Mouse (Mus musculus) embryonic facial prominence, embryonic 12.5 days (tissue): Measurements from ENCODE around the gene Pank1. TPM values are rescaled to one million over a fixed set of nuclear protein-coding genes. Genes with fewer than 3 reads are reported as not detected.

Source experiments
- ATAC-seq: fragments of 200-750 bp; cut with Nextera tagmentation; 2 replicates; pipeline ENCODE4 v1.8.0; 2017; ENCODE audit not compliant: insufficient number of reproducible peaks, insufficient read depth, low FRiP score, low TSS enrichment
- H3K27ac ChIP-seq: fragments of 300-500 bp; sonication (generic); 2 replicates; pipeline ENCODE4 v1.5.1; 2016; ENCODE audit warnings: mild to moderate bottlenecking
- H3K27me3 ChIP-seq: fragments of 300-500 bp; sonication (generic); 2 replicates; pipeline ENCODE4 v1.6.1; 2016; ENCODE audit warnings: mild to moderate bottlenecking, moderate library complexity
- H3K36me3 ChIP-seq: fragments of 300-500 bp; sonication (generic); 2 replicates; pipeline ENCODE4 v1.6.1; 2016; ENCODE audit warnings: mild to moderate bottlenecking
- H3K4me1 ChIP-seq: fragments of 300-500 bp; sonication (generic); 2 replicates; pipeline ENCODE4 v1.6.1; 2016
- H3K4me2 ChIP-seq: fragments of 300-500 bp; sonication (generic); replicated peaks from 2 replicates; pipeline ENCODE4 v1.6.1; 2016; ENCODE audit warnings: mild to moderate bottlenecking, moderate library complexity
- H3K4me3 ChIP-seq: fragments of 300-500 bp; sonication (generic); 2 replicates; pipeline ENCODE4 v1.5.1; 2016; ENCODE audit warnings: mild to moderate bottlenecking
- H3K9ac ChIP-seq: fragments of 300-500 bp; sonication (generic); 2 replicates; pipeline ENCODE4 v1.6.1; 2016; ENCODE audit warnings: mild to moderate bottlenecking, moderate library complexity
- H3K9me3 ChIP-seq: fragments of 300-500 bp; sonication (generic); 2 replicates; pipeline ENCODE4 v1.6.1; 2016; ENCODE audit warnings: mild to moderate bottlenecking, moderate library complexity
- WGBS: fragments of 180-500 bp; shearing (Covaris S2); methylation state at CpG from one replicate; pipeline ENCODE4 v1.1.7; 2016; 5-methylcytosine and 5-hydroxymethylcytosine counted together
- polyA plus RNA-seq: library from polyadenylated mRNA; unstranded; fragments of >200 nt; fragmentation: Nextera tagmentation; extraction: Ambion mirVana; gene quantifications from 2 replicates; pipeline ENCODE4 v1.2.1, GENCODE M21; 2016

Gene Pank1
- polyA plus RNA-seq, 1 experiment from 2014 or later: 9.6 TPM

DNA sequence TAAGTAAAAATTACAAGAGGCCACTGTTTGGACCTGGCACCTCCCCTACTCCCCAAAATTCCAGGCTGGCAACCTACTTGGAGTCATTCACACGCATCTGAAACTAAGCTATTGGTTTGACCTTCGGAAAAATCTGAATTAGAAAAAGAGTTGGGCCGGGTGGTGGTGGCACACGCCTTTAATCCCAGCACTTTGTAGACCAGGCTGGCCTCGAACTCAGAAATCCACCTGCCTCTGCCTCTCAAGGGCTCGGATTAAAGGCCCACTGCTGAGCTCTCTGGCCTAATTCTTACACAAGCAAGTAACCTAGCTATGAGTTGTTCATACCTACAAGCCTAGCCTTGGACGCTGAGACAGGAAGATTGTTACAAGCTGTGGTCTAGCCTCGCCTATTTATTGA, 33.9 kb downstream of the Pank1 start:
- H3K9me3 ChIP-seq: no peaks in the 10 kb centered on the region
- H3K4me1 ChIP-seq: peaks cover 6% of the 10 kb centered on the region; the same call in 1 of the 2 replicates
- WGBS: 92% methylated on average over 8 of the region's 8 CpGs
- ATAC-seq: no peak
- H3K9ac ChIP-seq: no peak overlapping the region
- no peak overlapping the region for H3K27ac ChIP-seq
- H3K4me2 ChIP-seq: no peak overlapping the region
- H3K36me3 ChIP-seq: no peaks in the 10 kb centered on the region
- no peak overlapping the region for H3K4me3 ChIP-seq
- no peaks in the 10 kb centered on the region for H3K27me3 ChIP-seq

DNA sequence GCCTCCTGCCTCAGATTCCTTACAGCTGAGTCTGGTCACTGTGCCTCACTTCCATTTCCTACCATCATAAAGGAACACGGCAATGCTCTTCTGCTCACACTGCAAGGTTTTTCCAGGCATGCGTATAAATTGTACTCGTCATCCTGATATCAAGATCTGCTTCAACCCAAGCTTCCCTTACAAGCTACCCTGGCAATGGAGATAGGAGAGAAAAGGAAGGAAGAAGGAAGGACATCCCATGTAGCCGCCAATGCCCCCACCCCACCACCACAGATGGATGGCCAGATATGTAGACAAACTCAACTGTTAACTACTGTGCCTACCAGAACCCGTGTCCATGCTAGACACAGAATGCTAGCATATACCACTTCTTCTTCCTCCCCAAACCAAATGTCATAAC, 34.5 kb downstream of the Pank1 start:
- H3K9me3 ChIP-seq: no peaks in the 10 kb centered on the region
- H3K36me3 ChIP-seq: no peaks in the 10 kb centered on the region
- 92% methylated on average over 5 of the region's 5 CpGs for WGBS
- no peak overlapping the region for H3K4me2 ChIP-seq
- peaks cover 6% of the 10 kb centered on the region; the same call in 1 of the 2 replicates for H3K4me1 ChIP-seq
- no peaks in the 10 kb centered on the region for H3K27me3 ChIP-seq
- no peak overlapping the region for H3K27ac ChIP-seq
- no peak overlapping the region for H3K4me3 ChIP-seq
- ATAC-seq: no peak
- no peak overlapping the region for H3K9ac ChIP-seq

GRCm38 (mm10) chr19:34844047-34844446, 35.2 kb downstream of the Pank1 start:
- WGBS: 90% methylated on average over 9 of the region's 9 CpGs
- H3K27ac ChIP-seq: no peak overlapping the region
- H3K27me3 ChIP-seq: no peaks in the 10 kb centered on the region
- peaks cover 6% of the 10 kb centered on the region; the same call in 1 of the 2 replicates for H3K4me1 ChIP-seq
- no peak overlapping the region for H3K4me2 ChIP-seq
- no peak overlapping the region for H3K4me3 ChIP-seq
- ATAC-seq: no peak
- H3K9ac ChIP-seq: no peak overlapping the region
- peaks cover 3% of the 10 kb centered on the region for H3K36me3 ChIP-seq
- H3K9me3 ChIP-seq: no peaks in the 10 kb centered on the region

- Histone ChIP-seq H3K4me1 (peaks cover 6% of the 10 kb centered on the region; the same call in 1 of the 2 replicates), H3K4me3 (no peak overlapping the region), H3K4me2 (no peak overlapping the region), H3K36me3 (peaks cover 8% of the 10 kb centered on the region), H3K9me3 (no peaks in the 10 kb centered on the region), H3K27ac (no peak overlapping the region), H3K27me3 (no peaks in the 10 kb centered on the region), H3K9ac (no peak overlapping the region)
- 38% methylated on average over 9 of the region's 9 CpGs for whole genome bisulfite sequencing
- ATAC-seq: no peak
Measured at GRCm38 (mm10) chr19:34841719-34842506, 37.3 kb downstream of the Pank1 start.

GRCm38 (mm10) chr19:34838624-34839023, 40.6 kb downstream of the Pank1 start:
- Histone ChIP-seq H3K4me2 (no peak overlapping the region), H3K9me3 (no peaks in the 10 kb centered on the region), H3K27me3 (no peaks in the 10 kb centered on the region), H3K9ac (no peak overlapping the region), H3K27ac (no peak overlapping the region), H3K36me3 (peaks cover 8% of the 10 kb centered on the region), H3K4me1 (peaks cover 6% of the 10 kb centered on the region; the same call in 1 of the 2 replicates), H3K4me3 (no peak overlapping the region)
- no peak for ATAC-seq
- WGBS: 93% methylated on average over 9 of the region's 9 CpGs

DNA sequence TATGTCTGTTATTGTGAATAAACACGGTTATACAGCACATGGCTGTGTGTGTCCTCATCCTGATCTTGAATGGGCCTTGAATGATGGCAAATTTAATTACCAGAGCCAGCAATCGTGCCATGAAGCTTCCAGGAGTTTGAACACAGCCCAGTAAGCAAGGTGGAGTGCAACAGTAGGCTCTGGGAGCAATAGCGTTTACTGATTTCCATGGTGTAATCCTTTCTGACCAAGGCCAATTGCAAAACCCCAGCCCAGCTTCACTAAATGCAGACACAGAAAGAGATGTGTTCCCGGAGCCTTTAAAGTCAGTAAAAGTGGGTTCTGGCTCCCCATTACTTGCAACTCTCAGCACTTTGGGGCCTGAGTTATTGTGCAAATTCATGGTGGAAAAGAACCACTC, 47.6 kb downstream of the Pank1 start:
- H3K9ac ChIP-seq: no peak overlapping the region
- H3K36me3 ChIP-seq: no peaks in the 10 kb centered on the region
- no peak for ATAC-seq
- no peak overlapping the region for H3K4me3 ChIP-seq
- WGBS: 89% methylated on average over 4 of the region's 4 CpGs
- no peak overlapping the region for H3K27ac ChIP-seq
- H3K4me1 ChIP-seq: no peaks in the 10 kb centered on the region
- no peaks in the 10 kb centered on the region for H3K27me3 ChIP-seq
- H3K4me2 ChIP-seq: no peak overlapping the region
- no peaks in the 10 kb centered on the region for H3K9me3 ChIP-seq

- H3K9me3 ChIP-seq: no peaks in the 10 kb centered on the region
- no peaks in the 10 kb centered on the region for H3K36me3 ChIP-seq
- no peaks in the 10 kb centered on the region for H3K27me3 ChIP-seq
- no peak overlapping the region for H3K9ac ChIP-seq
- 87% methylated on average over 5 of the region's 5 CpGs for WGBS
- no peak overlapping the region for H3K4me2 ChIP-seq
- H3K27ac ChIP-seq: no peak overlapping the region
- ATAC-seq: no peak
- no peak overlapping the region for H3K4me3 ChIP-seq
- no peaks in the 10 kb centered on the region for H3K4me1 ChIP-seq
Measured at GRCm38 (mm10) chr19:34827916-34828635, 51.2 kb downstream of the Pank1 start.

DNA sequence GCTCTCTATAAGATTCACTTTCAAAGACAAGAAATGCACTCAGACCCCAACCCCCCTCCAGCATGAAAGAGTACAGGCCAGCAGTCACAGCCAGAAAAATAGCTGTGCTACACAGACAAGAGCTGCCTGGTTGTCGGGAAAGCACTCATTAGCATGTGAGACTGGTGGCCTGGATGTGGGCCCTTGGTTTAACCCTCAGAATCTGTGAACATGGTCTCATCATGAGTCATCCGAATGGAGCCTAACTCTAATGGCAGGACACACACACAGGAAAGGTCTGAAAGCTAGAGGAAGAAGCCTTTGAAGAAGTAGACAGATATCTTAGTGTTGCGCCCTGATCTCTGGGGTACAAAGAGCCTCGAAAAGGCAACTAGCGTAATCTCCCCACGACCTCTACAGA, 51.8 kb downstream of the Pank1 start:
- no peak overlapping the region for H3K4me3 ChIP-seq
- WGBS: 89% methylated on average over 6 of the region's 6 CpGs
- no peaks in the 10 kb centered on the region for H3K27me3 ChIP-seq
- no peak overlapping the region for H3K9ac ChIP-seq
- H3K9me3 ChIP-seq: no peaks in the 10 kb centered on the region
- H3K4me1 ChIP-seq: no peaks in the 10 kb centered on the region
- no peak overlapping the region for H3K4me2 ChIP-seq
- H3K27ac ChIP-seq: no peak overlapping the region
- ATAC-seq: no peak
- H3K36me3 ChIP-seq: no peaks in the 10 kb centered on the region

GRCm38 (mm10) chr19:34825946-34826655, 53.2 kb downstream of the Pank1 start:
- Histone ChIP-seq H3K9ac (no peak overlapping the region), H3K36me3 (no peaks in the 10 kb centered on the region), H3K27me3 (no peaks in the 10 kb centered on the region), H3K4me2 (no peak overlapping the region), H3K4me1 (no peaks in the 10 kb centered on the region), H3K4me3 (no peak overlapping the region), H3K9me3 (no peaks in the 10 kb centered on the region), H3K27ac (no peak overlapping the region)
- 70% methylated on average over 13 of the region's 13 CpGs for WGBS
- ATAC-seq: no peak

- H3K4me2 ChIP-seq: no peak overlapping the region
Measured at GRCm38 (mm10) chr19:34819577-34820170, 59.6 kb downstream of the Pank1 start.

DNA sequence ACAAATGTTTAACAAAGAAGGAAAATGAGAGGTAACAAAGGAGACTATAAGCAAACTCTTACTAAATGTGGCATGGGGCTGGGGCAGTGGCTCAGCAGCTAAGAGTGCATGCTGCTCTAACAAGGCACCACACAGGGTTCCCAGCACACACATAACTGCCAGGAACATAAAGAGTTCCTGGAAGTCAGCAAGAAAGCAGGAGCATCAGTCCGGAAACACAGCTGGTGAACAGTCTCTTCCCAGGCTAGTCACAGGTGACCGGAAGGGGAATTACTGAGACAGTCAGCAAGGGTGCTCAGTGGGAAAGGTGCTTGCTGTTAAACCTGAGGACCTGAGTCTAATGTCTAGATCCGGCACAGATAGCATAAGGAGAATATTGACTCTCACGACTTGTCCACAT, 63.9 kb downstream of the Pank1 start:
- H3K9me3 ChIP-seq: no peaks in the 10 kb centered on the region
- no peak overlapping the region for H3K27ac ChIP-seq
- H3K27me3 ChIP-seq: no peaks in the 10 kb centered on the region
- 88% methylated on average over 4 of the region's 4 CpGs for WGBS
- H3K4me3 ChIP-seq: no peak overlapping the region
- H3K9ac ChIP-seq: no peak overlapping the region
- H3K4me2 ChIP-seq: no peak overlapping the region
- H3K4me1 ChIP-seq: no peaks in the 10 kb centered on the region
- peaks cover 4% of the 10 kb centered on the region; the same call in 1 of the 2 replicates for H3K36me3 ChIP-seq
- no peak for ATAC-seq

More at GRCm38 (mm10) chr19:34819577-34820170, 59.6 kb downstream of the Pank1 start:
- H3K9ac ChIP-seq: no peak overlapping the region
- H3K4me3 ChIP-seq: no peak overlapping the region
- no peaks in the 10 kb centered on the region for H3K27me3 ChIP-seq
- H3K27ac ChIP-seq: no peak overlapping the region
- H3K4me1 ChIP-seq: no peaks in the 10 kb centered on the region
- ATAC-seq: no peak
- H3K9me3 ChIP-seq: no peaks in the 10 kb centered on the region
- peaks cover 11% of the 10 kb centered on the region; the same call in 1 of the 2 replicates for H3K36me3 ChIP-seq
- 76% methylated on average over 5 of the region's 5 CpGs for WGBS
